Mouse (Mus musculus) liver, adult 2 months (tissue): ENCODE measurements around the gene Kiss1r. TPM values are rescaled to one million over a fixed set of nuclear protein-coding genes. Genes with fewer than 3 reads are reported as not detected.

Experiments used
- DNase-seq: peaks from one replicate; pipeline ENCODE4 v3.0.0-alpha.2; 2011; ENCODE audit warnings: low read depth, low spot score; ENCODE audit errors: extremely low read depth
- H3K27ac ChIP-seq: fragments of 200-500 bp; replicated peaks from 2 replicates; pipeline ENCODE4 v1.5.1; 2012; ENCODE audit warnings: low read depth, mild to moderate bottlenecking, control low read depth, inconsistent platforms, low read length; ENCODE audit not compliant: insufficient read depth
- H3K27me3 ChIP-seq: fragments of 200-500 bp; 2 replicates; pipeline ENCODE4 v1.6.1; 2012; ENCODE audit warnings: mild to moderate bottlenecking, moderate library complexity, low read length, inconsistent platforms; ENCODE audit not compliant: control insufficient read depth, insufficient read depth
- H3K36me3 ChIP-seq: fragments of 200-500 bp; 2 replicates; pipeline ENCODE4 v1.6.1; 2012; ENCODE audit warnings: low read length, inconsistent platforms; ENCODE audit not compliant: control insufficient read depth, insufficient read depth
- H3K4me1 ChIP-seq: fragments of 200-500 bp; 2 replicates; pipeline ENCODE4 v1.6.1; 2011; ENCODE audit warnings: low read length; ENCODE audit not compliant: control insufficient read depth, insufficient read depth
- H3K4me3 ChIP-seq: fragments of 200-500 bp; 2 replicates; pipeline ENCODE4 v1.5.1; 2011; ENCODE audit warnings: low read depth, mild to moderate bottlenecking, control low read depth, low read length, moderate library complexity; ENCODE audit not compliant: insufficient read depth
- H3K79me2 ChIP-seq: fragments of 200-500 bp; 2 replicates; pipeline ENCODE4 v1.6.1; 2012; ENCODE audit warnings: inconsistent platforms, mild to moderate bottlenecking, low read length, moderate library complexity; ENCODE audit not compliant: control insufficient read depth, insufficient read depth
- H3K9ac ChIP-seq: fragments of 200-500 bp; 2 replicates; pipeline ENCODE4 v1.6.1; 2012; ENCODE audit warnings: low read depth, mild to moderate bottlenecking, control low read depth, inconsistent platforms, low read length
- CTCF ChIP-seq: fragments of 200-500 bp; IDR thresholded peaks from 2 replicates; pipeline ENCODE4 v1.5.1; 2011; ENCODE audit warnings: low read depth, low read length, control low read depth
- POLR2A ChIP-seq: fragments of 200-500 bp; IDR thresholded peaks from 2 replicates; pipeline ENCODE4 v1.6.1; 2011; ENCODE audit warnings: low read length, control low read depth; ENCODE audit not compliant: insufficient read depth; ENCODE audit errors: extremely low read depth
- WGBS: fragments of 180-500 bp; shearing (Covaris S2); methylation state at CpG from one replicate; pipeline ENCODE4 v1.1.7; 2018; 5-methylcytosine and 5-hydroxymethylcytosine counted together
- polyA plus RNA-seq: library from polyadenylated mRNA; depleted of rRNA; stranded (reverse); fragments of >200 nt; gene quantifications from 2 replicates; pipeline ENCODE4 v1.2.3, GENCODE M21; 2012
- total RNA-seq: library from RNA; depleted of rRNA; stranded (reverse); fragments of >200 nt; gene quantifications from 2 replicates; pipeline ENCODE4 v1.2.3, GENCODE M21; 2014

The Kiss1r gene
- total and polyA plus RNA-seq, 2 experiments, result 0.18 to 1.5 TPM

GRCm38 (mm10) chr10:79874290-79874862, 42.4 kb upstream of the Kiss1r start, which contains the start of the genes Prtn3 and Plppr3:
Gene Prtn3 (plus strand): TSS chr10:79874476.
Gene Plppr3 (minus strand): TSS chr10:79874634.
- Histone ChIP-seq H3K27ac (no peak within 1 kb of the TSS), H3K36me3 (no peaks in the 10 kb centered on the region), H3K4me1 (peaks cover 4% of the 10 kb centered on the region), H3K9ac (peak within 1 kb of the TSS; percentile 38; the same call in 1 of the 2 replicates), H3K27me3 (peaks cover 4% of the 10 kb centered on the region; the same call in 1 of the 2 replicates), H3K79me2 (no peaks in the 10 kb centered on the region), H3K4me3 (peak within 1 kb of the TSS; percentile 55; the same call in 1 of the 2 replicates)
- WGBS, result 4% methylated on average over 52 of the region's 57 CpGs
- DNase-seq, result no peak
- no peak for TF ChIP-seq POLR2A
- TF ChIP-seq CTCF, result no peak

- TF ChIP-seq POLR2A (no peak), CTCF (no peak)
- peak; percentile 52 for DNase-seq
- H3K4me1 ChIP-seq, result peaks cover 6% of the 10 kb centered on the region
- H3K27me3 ChIP-seq, result peaks cover 4% of the 10 kb centered on the region; the same call in 1 of the 2 replicates
- WGBS, result 58% methylated on average over 1 of the region's 1 CpGs
- H3K27ac ChIP-seq, result no peak overlapping the region
- no peak overlapping the region for H3K4me3 ChIP-seq
- no peaks in the 10 kb centered on the region for H3K36me3 ChIP-seq
- no peaks in the 10 kb centered on the region for H3K79me2 ChIP-seq
- H3K9ac ChIP-seq, result no peak overlapping the region
These were observed 39.6 kb upstream of the Kiss1r start for GRCm38 (mm10) chr10:79877174-79877573.

GRCm38 (mm10) chr10:79877757-79878156, 39.0 kb upstream of the Kiss1r start:
- Histone ChIP-seq H3K79me2 (no peaks in the 10 kb centered on the region), H3K4me3 (no peak overlapping the region), H3K4me1 (peaks cover 6% of the 10 kb centered on the region), H3K27ac (peak overlapping the region; percentile 49), H3K9ac (no peak overlapping the region), H3K27me3 (peaks cover 4% of the 10 kb centered on the region; the same call in 1 of the 2 replicates), H3K36me3 (no peaks in the 10 kb centered on the region)
- TF ChIP-seq POLR2A (no peak), CTCF (no peak)
- WGBS, result 15% methylated on average over 12 of the region's 12 CpGs
- DNase-seq, result peak; percentile 62

GRCm38 (mm10) chr10:79879527-79879926, 37.2 kb upstream of the Kiss1r start:
- peaks cover 11% of the 10 kb centered on the region for H3K4me1 ChIP-seq
- no peak for DNase-seq
- H3K79me2 ChIP-seq, result no peaks in the 10 kb centered on the region
- 41% methylated on average over 3 of the region's 3 CpGs for WGBS
- no peak overlapping the region for H3K4me3 ChIP-seq
- no peaks in the 10 kb centered on the region for H3K36me3 ChIP-seq
- no peak for TF ChIP-seq CTCF
- no peak for TF ChIP-seq POLR2A
- no peak overlapping the region for H3K9ac ChIP-seq
- H3K27ac ChIP-seq, result no peak overlapping the region
- peaks cover 2% of the 10 kb centered on the region; the same call in 1 of the 2 replicates for H3K27me3 ChIP-seq

GRCm38 (mm10) chr10:79880721-79881120, 36.0 kb upstream of the Kiss1r start:
- Histone ChIP-seq H3K27ac (no peak overlapping the region), H3K79me2 (no peaks in the 10 kb centered on the region), H3K27me3 (no peaks in the 10 kb centered on the region), H3K36me3 (no peaks in the 10 kb centered on the region), H3K4me1 (peaks cover 17% of the 10 kb centered on the region), H3K4me3 (no peak overlapping the region), H3K9ac (no peak overlapping the region)
- TF ChIP-seq POLR2A, result no peak
- TF ChIP-seq CTCF, result no peak
- 15% methylated on average over 9 of the region's 9 CpGs for WGBS
- DNase-seq, result peak; percentile 55

- Histone ChIP-seq H3K4me1 (peaks cover 22% of the 10 kb centered on the region), H3K79me2 (no peaks in the 10 kb centered on the region), H3K36me3 (no peaks in the 10 kb centered on the region), H3K4me3 (no peak overlapping the region), H3K9ac (no peak overlapping the region; the same call in 1 of the 2 replicates), H3K27ac (no peak overlapping the region), H3K27me3 (no peaks in the 10 kb centered on the region)
- 45% methylated on average over 22 of the region's 22 CpGs for WGBS
- DNase-seq, result no peak
- TF ChIP-seq POLR2A (no peak), CTCF (no peak)
These were observed 34.8 kb upstream of the Kiss1r start for GRCm38 (mm10) chr10:79881981-79882380.
